Mouse (Mus musculus): ENCODE data around the gene Ttyh3.

GRCm38 (mm10) chr5:140633432-140633831 lies 15.4 kb downstream of the Ttyh3 start:
- TF ChIP-seq POLR2A (IDR thresholded peaks at IDR 0.05; ENCODE audit: low read depth, low read length) (no peak), CTCF (IDR thresholded peaks at IDR 0.05; ENCODE audit: extremely low read depth, insufficient read length, insufficient replicate concordance, low read depth, low read length) (no peak)

Data from small intestine, adult 2 months (tissue).